Mouse (Mus musculus) neural tube, embryonic 13.5 days (tissue): ENCODE data around the gene Cxcr2. TPM values are rescaled to one million over a fixed set of nuclear protein-coding genes. Genes with fewer than 3 reads are reported as not detected.
"Not testable (repeated sequence)": the region's sequence is repeated elsewhere in the genome, so short reads cannot be mapped to it uniquely, and the experiment has no call there.

ENCODE experiments used
- ATAC-seq: fragments of 200-750 bp; cut with Nextera tagmentation; 2 replicates; pipeline ENCODE4 v1.8.0; 2017; ENCODE audit warnings: low read depth, mild to moderate bottlenecking, moderate TSS enrichment, moderate library complexity
- H3K27ac ChIP-seq: fragments of 300-500 bp; sonication (generic); replicated peaks from 2 replicates; pipeline ENCODE4 v1.5.1; 2015; ENCODE audit warnings: moderate library complexity, mild to moderate bottlenecking, inconsistent platforms
- H3K27me3 ChIP-seq: fragments of 300-500 bp; sonication (generic); 2 replicates; pipeline ENCODE4 v1.6.1; 2015; ENCODE audit warnings: mild to moderate bottlenecking, inconsistent platforms
- H3K36me3 ChIP-seq: fragments of 300-500 bp; sonication (generic); 2 replicates; pipeline ENCODE4 v1.6.1; 2015; ENCODE audit warnings: mild to moderate bottlenecking, inconsistent platforms
- H3K4me1 ChIP-seq: fragments of 300-500 bp; sonication (generic); replicated peaks from 2 replicates; pipeline ENCODE4 v1.6.1; 2015; ENCODE audit warnings: inconsistent platforms
- H3K4me2 ChIP-seq: fragments of 300-500 bp; sonication (generic); 2 replicates; pipeline ENCODE4 v1.6.1; 2015; ENCODE audit warnings: inconsistent platforms, mild to moderate bottlenecking, moderate library complexity
- H3K4me3 ChIP-seq: fragments of 300-500 bp; sonication (generic); 2 replicates; pipeline ENCODE4 v1.5.1; 2015; ENCODE audit warnings: mild to moderate bottlenecking, inconsistent platforms
- H3K9ac ChIP-seq: fragments of 300-500 bp; sonication (generic); 2 replicates; pipeline ENCODE4 v1.6.1; 2015; ENCODE audit warnings: moderate library complexity, mild to moderate bottlenecking, inconsistent platforms
- H3K9me3 ChIP-seq: fragments of 300-500 bp; sonication (generic); 2 replicates; pipeline ENCODE4 v1.6.1; 2016; ENCODE audit warnings: inconsistent platforms
- WGBS: fragments of 180-500 bp; shearing (Covaris S2); methylation state at CpG from one replicate; pipeline ENCODE4 v1.1.7; 2015; 5-methylcytosine and 5-hydroxymethylcytosine counted together
- polyA plus RNA-seq: library from polyadenylated mRNA; unstranded; fragments of >200 nt; fragmentation: Nextera tagmentation; extraction: Ambion mirVana; gene quantifications from 2 replicates; pipeline ENCODE4 v1.2.1, GENCODE M21; 2015

The Cxcr2 gene
- polyA plus RNA-seq, 1 experiment from 2014 or later = 0.15 TPM

- no peak overlapping the region for H3K9ac ChIP-seq
- no peak overlapping the region for H3K27ac ChIP-seq
- no peaks in the 10 kb centered on the region for H3K36me3 ChIP-seq
- H3K9me3 ChIP-seq = no peaks in the 10 kb centered on the region
- 88% methylated on average over 6 of the region's 6 CpGs for WGBS
- H3K27me3 ChIP-seq = no peaks in the 10 kb centered on the region
- H3K4me3 ChIP-seq = no peak overlapping the region
- no peaks in the 10 kb centered on the region for H3K4me1 ChIP-seq
- no peak for ATAC-seq
- no peak overlapping the region for H3K4me2 ChIP-seq
These were observed 4.5 kb upstream of the Cxcr2 start for GRCm38 (mm10) chr1:74149106-74149885.

DNA sequence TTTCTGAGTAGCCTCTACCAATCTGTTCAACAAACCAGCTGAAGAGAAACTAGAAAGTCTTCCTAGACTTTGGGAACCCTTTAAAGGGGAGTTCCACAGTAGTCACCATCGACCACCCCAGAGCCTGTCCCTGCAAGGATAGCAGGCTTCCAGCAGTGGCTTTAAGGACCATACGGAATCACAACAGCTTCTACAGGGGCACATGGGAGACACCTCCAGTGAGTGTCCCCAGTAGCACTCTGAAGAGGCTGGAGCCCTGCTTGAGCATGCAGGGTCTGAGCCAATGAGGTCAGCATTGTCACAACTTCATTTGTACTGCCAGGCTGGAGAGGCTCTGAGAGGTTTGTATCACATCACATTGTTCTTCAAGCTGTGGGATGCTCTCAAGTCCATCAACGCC is 3.7 kb upstream of the Cxcr2 start:
- no peaks in the 10 kb centered on the region for H3K27me3 ChIP-seq
- H3K4me2 ChIP-seq = no peak overlapping the region
- no peaks in the 10 kb centered on the region for H3K36me3 ChIP-seq
- no peak overlapping the region for H3K9ac ChIP-seq
- H3K27ac ChIP-seq = no peak overlapping the region
- no peaks in the 10 kb centered on the region for H3K4me1 ChIP-seq
- H3K4me3 ChIP-seq = no peak overlapping the region
- no peak for ATAC-seq
- H3K9me3 ChIP-seq = no peaks in the 10 kb centered on the region
- 84% methylated on average over 3 of the region's 3 CpGs for WGBS

DNA sequence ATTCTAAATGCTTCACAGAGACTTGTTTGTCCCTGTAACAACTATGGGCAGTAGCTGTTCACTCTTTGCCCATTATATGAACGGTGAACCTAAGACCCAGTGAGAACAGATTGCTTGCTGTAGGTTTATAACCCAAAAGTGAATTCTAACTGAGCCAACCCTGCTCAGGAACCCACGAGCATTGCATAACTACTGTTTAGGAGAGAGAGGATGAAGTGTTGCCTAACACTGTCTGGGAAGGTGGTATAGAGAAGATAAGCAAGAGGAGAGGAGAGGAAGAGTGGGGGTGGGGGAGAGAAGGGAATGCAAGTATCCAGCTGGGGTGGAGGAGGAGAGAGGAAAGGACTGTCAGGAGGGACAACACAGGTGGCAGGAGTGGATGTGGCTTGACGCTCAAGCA is 2.7 kb upstream of the Cxcr2 start:
- no peak for ATAC-seq
- Histone ChIP-seq H3K4me1 (no peaks in the 10 kb centered on the region), H3K27me3 (no peaks in the 10 kb centered on the region), H3K4me3 (no peak overlapping the region), H3K4me2 (no peak overlapping the region), H3K9me3 (no peaks in the 10 kb centered on the region), H3K27ac (no peak overlapping the region), H3K9ac (no peak overlapping the region), H3K36me3 (no peaks in the 10 kb centered on the region)
- WGBS = 83% methylated on average over 3 of the region's 3 CpGs

DNA sequence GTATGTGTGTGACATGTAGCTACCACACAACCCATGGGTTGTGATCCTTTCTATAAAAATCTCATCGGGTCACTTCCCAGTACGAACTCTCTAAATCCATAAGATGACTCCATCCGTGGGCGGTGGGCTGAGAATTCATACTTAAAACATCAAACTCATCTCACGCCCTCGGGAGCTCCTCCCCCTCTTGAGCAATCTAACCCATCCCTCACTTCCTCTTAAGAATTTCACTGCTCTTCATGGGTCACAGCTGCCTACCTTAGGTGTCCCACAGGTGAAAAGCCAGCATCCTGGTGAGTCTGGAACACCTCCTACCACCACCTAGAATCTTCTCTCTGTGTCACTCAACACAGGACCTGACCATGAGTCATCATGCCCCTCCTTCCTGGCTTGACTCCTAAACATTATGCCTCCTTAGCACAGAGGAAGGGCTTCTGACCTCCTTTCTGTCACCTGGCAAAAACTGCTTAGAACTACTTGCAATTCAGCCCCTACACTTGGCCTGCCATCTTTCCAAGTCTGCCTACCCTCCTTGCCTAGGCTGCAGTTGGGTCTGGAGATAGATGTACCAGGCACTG is 1.7 kb downstream of the Cxcr2 start:
- WGBS = 90% methylated on average over 6 of the region's 6 CpGs

GRCm38 (mm10) chr1:74156381-74156910 is 2.7 kb downstream of the Cxcr2 start:
- Histone ChIP-seq H3K4me3 (no peak overlapping the region), H3K9ac (no peak overlapping the region), H3K9me3 (no peaks in the 10 kb centered on the region), H3K36me3 (no peaks in the 10 kb centered on the region), H3K27ac (no peak overlapping the region), H3K4me2 (no peak overlapping the region), H3K27me3 (no peaks in the 10 kb centered on the region), H3K4me1 (no peaks in the 10 kb centered on the region)
- no peak for ATAC-seq
- WGBS = 80% methylated on average over 14 of the region's 14 CpGs

More for the DNA sequence above, 1.7 kb downstream of the Cxcr2 start:
- Histone ChIP-seq H3K9me3 (no peaks in the 10 kb centered on the region), H3K27me3 (no peaks in the 10 kb centered on the region), H3K27ac (no peak overlapping the region), H3K4me1 (no peaks in the 10 kb centered on the region), H3K36me3 (no peaks in the 10 kb centered on the region), H3K9ac (no peak overlapping the region), H3K4me2 (no peak overlapping the region), H3K4me3 (no peak overlapping the region)
- ATAC-seq = no peak

- H3K4me2 ChIP-seq, H3K27me3 ChIP-seq, ATAC-seq, H3K9me3 ChIP-seq, H3K4me3 ChIP-seq, H3K27ac ChIP-seq, H3K9ac ChIP-seq, H3K4me1 ChIP-seq, H3K36me3 ChIP-seq: not testable (repeated sequence)
- 79% methylated on average over 5 of the region's 5 CpGs for WGBS
These were observed 5.8 kb downstream of the Cxcr2 start for GRCm38 (mm10) chr1:74159613-74160012.

- Histone ChIP-seq H3K36me3 (no peaks in the 10 kb centered on the region), H3K9ac (no peak overlapping the region), H3K4me2 (no peak overlapping the region), H3K4me3 (no peak overlapping the region), H3K4me1 (no peaks in the 10 kb centered on the region), H3K27ac (no peak overlapping the region), H3K27me3 (no peaks in the 10 kb centered on the region), H3K9me3 (no peaks in the 10 kb centered on the region)
- ATAC-seq = no peak
- WGBS = 76% methylated on average over 2 of the region's 2 CpGs
These were observed 6.2 kb downstream of the Cxcr2 start for GRCm38 (mm10) chr1:74160036-74160435.

DNA sequence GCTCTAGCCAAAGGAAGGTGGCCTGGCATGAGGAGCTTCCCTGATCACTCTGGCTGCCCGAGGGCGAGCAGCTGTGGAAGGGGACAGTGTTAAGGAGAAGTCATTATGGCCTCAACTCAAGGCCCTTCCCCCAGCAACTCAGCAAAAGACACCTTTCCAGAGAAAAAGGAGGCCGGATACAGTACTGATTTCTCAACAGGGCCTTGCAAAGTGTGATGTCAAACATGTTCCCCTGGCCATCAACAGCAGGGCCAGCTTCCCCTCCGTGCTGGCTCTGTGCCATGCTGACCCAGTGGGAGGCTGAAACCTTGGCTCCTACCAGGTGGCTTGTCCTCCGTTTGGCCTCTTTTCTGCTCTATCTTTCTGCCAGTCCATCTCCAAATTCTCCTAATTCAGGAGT is 13.3 kb downstream of the Cxcr2 start:
- WGBS = 84% methylated on average over 5 of the region's 5 CpGs
- Histone ChIP-seq H3K4me3 (no peak overlapping the region), H3K4me1 (no peaks in the 10 kb centered on the region), H3K27me3 (no peaks in the 10 kb centered on the region), H3K27ac (no peak overlapping the region), H3K4me2 (no peak overlapping the region), H3K9me3 (no peaks in the 10 kb centered on the region), H3K36me3 (no peaks in the 10 kb centered on the region), H3K9ac (no peak overlapping the region)
- ATAC-seq = no peak

GRCm38 (mm10) chr1:74169721-74170120 is 15.9 kb downstream of the Cxcr2 start:
- H3K9ac ChIP-seq = no peak overlapping the region
- no peak overlapping the region for H3K4me2 ChIP-seq
- H3K9me3 ChIP-seq = no peaks in the 10 kb centered on the region
- ATAC-seq = no peak
- 82% methylated on average over 3 of the region's 3 CpGs for whole genome bisulfite sequencing
- H3K4me1 ChIP-seq = no peaks in the 10 kb centered on the region
- no peaks in the 10 kb centered on the region for H3K27me3 ChIP-seq
- no peak overlapping the region for H3K27ac ChIP-seq
- H3K4me3 ChIP-seq = no peak overlapping the region
- no peaks in the 10 kb centered on the region for H3K36me3 ChIP-seq

- Histone ChIP-seq H3K4me3 (no peak overlapping the region), H3K4me1 (no peaks in the 10 kb centered on the region), H3K9me3 (no peaks in the 10 kb centered on the region), H3K27ac (no peak overlapping the region), H3K27me3 (no peaks in the 10 kb centered on the region), H3K36me3 (no peaks in the 10 kb centered on the region), H3K9ac (no peak overlapping the region), H3K4me2 (no peak overlapping the region)
- ATAC-seq = no peak
- 88% methylated on average over 3 of the region's 3 CpGs for WGBS
These were observed 18.9 kb downstream of the Cxcr2 start for GRCm38 (mm10) chr1:74172722-74173121.

DNA sequence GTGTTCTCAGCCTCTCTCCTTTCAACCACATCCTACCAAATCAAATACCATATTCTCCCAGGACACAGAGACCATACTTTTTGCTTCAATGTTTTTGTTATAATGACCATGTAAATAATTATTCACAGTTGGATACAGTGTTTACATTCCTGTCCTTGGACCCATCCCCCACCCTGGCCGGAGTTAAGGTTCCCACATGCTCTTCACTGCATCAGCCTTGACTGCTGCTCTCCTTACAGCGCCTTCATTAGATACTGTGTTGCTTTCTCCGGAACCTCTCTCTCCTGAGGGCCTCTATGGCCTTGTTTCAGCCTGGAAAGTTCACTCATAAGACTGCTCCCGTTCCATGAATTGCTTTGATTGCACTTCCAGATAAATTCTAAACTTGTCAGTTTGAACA is 21.9 kb downstream of the Cxcr2 start:
- Histone ChIP-seq H3K4me1 (no peaks in the 10 kb centered on the region), H3K27me3 (no peaks in the 10 kb centered on the region), H3K9me3 (no peaks in the 10 kb centered on the region), H3K36me3 (no peaks in the 10 kb centered on the region), H3K9ac (no peak overlapping the region), H3K4me2 (no peak overlapping the region), H3K4me3 (no peak overlapping the region), H3K27ac (no peak overlapping the region)
- 91% methylated on average over 4 of the region's 4 CpGs for WGBS
- ATAC-seq = no peak

DNA sequence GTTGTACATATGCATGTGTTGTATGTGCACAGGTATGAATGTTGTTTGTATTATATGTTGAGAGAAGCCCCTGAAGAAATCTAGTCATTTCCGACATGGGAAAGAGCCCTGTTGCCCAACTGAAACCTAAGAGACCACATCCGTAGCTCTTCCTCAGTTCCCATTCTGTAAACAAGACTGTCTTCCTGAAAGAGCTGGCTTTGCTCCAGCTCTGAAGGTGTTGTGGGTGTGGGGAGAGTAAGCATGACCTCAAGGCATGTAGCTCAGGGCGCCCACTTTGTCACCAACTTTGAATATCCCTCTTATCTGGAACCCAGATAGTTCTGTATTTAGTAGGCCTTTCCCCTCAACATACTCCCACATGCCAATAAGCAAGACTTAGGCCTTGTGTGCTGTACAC is 24.8 kb downstream of the Cxcr2 start:
- ATAC-seq = no peak
- no peak overlapping the region for H3K4me2 ChIP-seq
- H3K36me3 ChIP-seq = no peaks in the 10 kb centered on the region
- H3K9ac ChIP-seq = no peak overlapping the region
- H3K27ac ChIP-seq = no peak overlapping the region
- 88% methylated on average over 3 of the region's 3 CpGs for WGBS
- H3K9me3 ChIP-seq = no peaks in the 10 kb centered on the region
- H3K27me3 ChIP-seq = no peaks in the 10 kb centered on the region
- no peak overlapping the region for H3K4me3 ChIP-seq
- H3K4me1 ChIP-seq = no peaks in the 10 kb centered on the region
